7 mouse cellular contexts compared by ENCODE assay signal in genomic region chr1:153899731-153900380, GRCm38 (mm10). TPM values are rescaled to one million over a fixed set of nuclear protein-coding genes. Genes with fewer than 3 reads are reported as not detected.
DNase-seq lines count a peak whose midpoint lies in the region; ATAC-seq and TF ChIP-seq lines count a peak whose summit lies in the region.

Gene Glul (plus strand): TSS chr1:153899944.
Gene Teddm2 (minus strand): TSS chr1:153900228.

- H3K27me3 ChIP-seq in intestine, postnatal 0 days (replicated peaks; ENCODE audit: control insufficient read depth, insufficient read depth, low read length): no peaks in the 10 kb centered on the region
- H3K27me3 ChIP-seq in midbrain, embryonic 12.5 days: peaks cover 17% of the 10 kb centered on the region
- H3K27me3 ChIP-seq in small intestine, adult 2 months (ENCODE audit: control insufficient read depth, insufficient read depth, low read length): no peaks in the 10 kb centered on the region

- H3K4me3 ChIP-seq in intestine, postnatal 0 days (ENCODE audit: low read depth, low read length): peak within 1 kb of the TSS; percentile 81
- peak within 1 kb of the TSS; percentile 85 for H3K4me3 ChIP-seq in midbrain, embryonic 12.5 days
- H3K4me3 ChIP-seq in small intestine, adult 2 months (ENCODE audit: low read depth, low read length): peak within 1 kb of the TSS; percentile 96

- DNase-seq in adrenal gland, adult 8-10 months: peak; percentile 97
- DNase-seq in embryo, embryonic 9.5 days (ENCODE audit: extremely low spot score): peak; percentile 98
- no peak for DNase-seq in gonadal fat pad, adult 2 months (ENCODE audit: low read depth)
- DNase-seq in left cerebral cortex, postnatal 4 days: peak; percentile 99

- peak; percentile 98 for TF ChIP-seq POLR2A in small intestine, adult 2 months (IDR thresholded peaks at IDR 0.05; ENCODE audit: low read depth, low read length)

- under 1% methylated on average over 49 of the region's 51 CpGs for WGBS in intestine, postnatal 0 days
- under 1% methylated on average over 51 of the region's 51 CpGs for WGBS in midbrain, embryonic 12.5 days
- under 1% methylated on average over 51 of the region's 51 CpGs for WGBS in small intestine, adult 2 months

- peak; percentile 3; the same call in 1 of the 2 replicates for TF ChIP-seq CTCF in intestine, postnatal 0 days (IDR thresholded peaks at IDR 0.05; ENCODE audit: low read depth)
- TF ChIP-seq CTCF in small intestine, adult 2 months (IDR thresholded peaks at IDR 0.05; ENCODE audit: extremely low read depth, insufficient read length, insufficient replicate concordance, low read depth, low read length): no peak

- H3K36me3 ChIP-seq in intestine, postnatal 0 days (ENCODE audit: control insufficient read depth, insufficient read depth): peaks cover 19% of the 10 kb centered on the region
- peaks cover 23% of the 10 kb centered on the region for H3K36me3 ChIP-seq in midbrain, embryonic 12.5 days
- H3K36me3 ChIP-seq in small intestine, adult 2 months (ENCODE audit: control insufficient read depth, insufficient read depth, low read length): peaks cover 13% of the 10 kb centered on the region

- no peaks in the 10 kb centered on the region for H3K9me3 ChIP-seq in intestine, postnatal 0 days (ENCODE audit: control insufficient read depth)
- H3K9me3 ChIP-seq in midbrain, embryonic 12.5 days: no peaks in the 10 kb centered on the region

- intact Hi-C loops in left cerebral cortex, postnatal 4 days (cut with DNase I): loop anchor here (5.0 to 10.0 kb wide), 3 partner anchors 132 to 825 kb away; no protein-coding TSS in a partner anchor

- no peaks in the 10 kb centered on the region for H3K4me1 ChIP-seq in intestine, postnatal 0 days (replicated peaks; ENCODE audit: control insufficient read depth, insufficient read depth, low read length)
- peaks cover 35% of the 10 kb centered on the region for H3K4me1 ChIP-seq in midbrain, embryonic 12.5 days
- H3K4me1 ChIP-seq in small intestine, adult 2 months (ENCODE audit: control insufficient read depth, insufficient read depth, insufficient read length, low read length): no peaks in the 10 kb centered on the region; the same call in none of the 2 replicates

- peak within 1 kb of the TSS; percentile 91 for H3K4me2 ChIP-seq in intestine, postnatal 0 days (replicated peaks; ENCODE audit: low read depth)
- peak within 1 kb of the TSS; percentile 91 for H3K4me2 ChIP-seq in midbrain, embryonic 12.5 days (replicated peaks)

- H3K9ac ChIP-seq in intestine, postnatal 0 days (ENCODE audit: low read depth, low read length): peak within 1 kb of the TSS; percentile 86
- H3K9ac ChIP-seq in midbrain, embryonic 12.5 days (replicated peaks): peak within 1 kb of the TSS; percentile 93

- peak; percentile 96 for ATAC-seq in intestine, postnatal 0 days
- ATAC-seq in midbrain, embryonic 12.5 days (ENCODE audit: low FRiP score, low read depth): peak; percentile 96

- peak within 1 kb of the TSS; percentile 93 for H3K27ac ChIP-seq in intestine, postnatal 0 days (ENCODE audit: low read depth, low read length)
- H3K27ac ChIP-seq in midbrain, embryonic 12.5 days (replicated peaks): peak within 1 kb of the TSS; percentile 98
- peak within 1 kb of the TSS; percentile 90 for H3K27ac ChIP-seq in small intestine, adult 2 months (ENCODE audit: insufficient read depth, low read depth, low read length)

RNA-seq across cellular contexts. Expression of gene Glul, which starts in this region (rescaled TPM):
- total RNA-seq in adrenal gland, adult 8-10 months (2022): 1,000 to 10,000 TPM; 1,068 to 1,277 (median 1,158) TPM
- polyA plus RNA-seq in gonadal fat pad, adult 2 months (2012; rRNA removed): 1,893 and 2,796 TPM in 2 replicates
- polyA plus RNA-seq in intestine, postnatal 0 days (2015; fragmentation: Nextera tagmentation; extraction: Ambion mirVana): 80.8 and 92.9 TPM in 2 replicates
- 100 to 1,000 TPM; 359 to 362 TPM for total RNA-seq in left cerebral cortex, postnatal 4 days (2021)
- polyA plus RNA-seq in midbrain, embryonic 12.5 days (2016; fragmentation: Nextera tagmentation; extraction: Ambion mirVana): 110 and 119 TPM in 2 replicates
- polyA plus RNA-seq in small intestine, adult 2 months (2012; rRNA removed): 18.4 and 19.3 TPM in 2 replicates

RNA-seq across cellular contexts. Expression of gene Teddm2, which starts in this region (rescaled TPM):
- 1 to 10 TPM in 1 of 4 experiments, under 1 TPM in 3; 0.24 to 1.1 (median 0.59) TPM for total RNA-seq in adrenal gland, adult 8-10 months (2022)
- polyA plus RNA-seq in gonadal fat pad, adult 2 months (2012; rRNA removed): 1,587 and 1,994 TPM in 2 replicates
- 0.18 and 0.27 TPM in 2 replicates for polyA plus RNA-seq in intestine, postnatal 0 days (2015; fragmentation: Nextera tagmentation; extraction: Ambion mirVana)
- 1 to 10 TPM; 2.1 to 3.5 TPM for total RNA-seq in left cerebral cortex, postnatal 4 days (2021)
- polyA plus RNA-seq in midbrain, embryonic 12.5 days (2016; fragmentation: Nextera tagmentation; extraction: Ambion mirVana): 0.65 and 0.86 TPM in 2 replicates
- polyA plus RNA-seq in small intestine, adult 2 months (2012; rRNA removed): 0.06 and 0.08 TPM in 2 replicates

Comparison
In these comparisons a context has a peak if more than half of its experiments do, and no peak if none do; other contexts are left out.
1. RNA of gene Glul (polyA plus RNA-seq): 1,893 to 2,796 TPM in gonadal fat pad, adult 2 months; 110 to 119 TPM in midbrain, embryonic 12.5 days, 80.8 to 92.9 TPM in intestine, postnatal 0 days and 18.4 to 19.3 TPM in small intestine, adult 2 months; every median in the first group is over 10 times any median in the second.
2. RNA of gene Teddm2 (polyA plus RNA-seq): 1,587 to 1,994 TPM in gonadal fat pad, adult 2 months; 0.65 to 0.86 TPM in midbrain, embryonic 12.5 days, 0.18 to 0.27 TPM in intestine, postnatal 0 days and 0.06 to 0.08 TPM in small intestine, adult 2 months; every median in the first group is over 100 times any median in the second.
3. Peak in every context shown above with its lines, with median percentiles within 50 percentile points of each other: H3K27ac ChIP-seq and H3K4me3 ChIP-seq.